12 mouse cellular contexts compared by ENCODE assay signal in the genomic region with DNA sequence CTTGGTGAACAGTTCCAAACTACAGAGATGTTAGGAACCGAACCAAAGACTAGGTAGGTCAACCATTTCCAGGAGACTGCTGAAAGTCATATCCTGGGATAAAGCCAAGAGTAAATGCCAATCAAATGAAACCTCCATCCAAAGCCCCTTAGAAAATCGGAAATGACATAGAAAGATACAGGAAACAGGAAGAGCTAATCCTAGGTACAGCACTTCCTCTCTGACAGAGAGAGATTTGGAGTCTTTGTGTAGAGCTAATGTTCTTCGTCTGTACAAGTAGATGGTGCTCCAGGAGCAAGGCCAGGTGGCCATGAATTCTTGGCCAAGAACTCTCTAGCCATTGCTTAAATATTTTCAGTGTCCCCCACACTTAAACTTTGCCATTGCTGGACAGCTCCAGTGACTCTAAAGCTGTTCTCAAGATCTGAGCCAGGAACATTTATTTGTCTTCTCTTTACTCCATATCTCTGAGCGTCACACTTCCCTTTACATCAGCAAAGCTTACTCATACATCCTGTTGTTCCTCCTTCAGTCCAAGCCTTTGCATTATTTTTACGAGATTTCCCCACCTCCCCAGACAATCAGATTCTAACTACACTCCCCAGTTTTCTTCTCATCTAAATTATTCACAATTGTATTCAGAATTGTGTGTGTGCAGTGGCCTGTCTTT.
A peak's percentile ranks its signal among the peaks of the same experiment; 100 is the strongest.
DNase-seq lines count a peak whose midpoint lies in the region; ATAC-seq and TF ChIP-seq lines count a peak whose summit lies in the region.
"Had no signal": no experiment of that assay in that cellular context is flagged by ENCODE, and none has a peak within 500 bp of the region (broad histone marks: within the 10 kb centered on the region; RNA-seq: fewer than 3 reads in every experiment).

No protein-coding gene starts in this region.

- no peak overlapping the region for H3K27ac ChIP-seq in liver, embryonic 16.5 days (ENCODE audit: low read length)
- H3K27ac ChIP-seq in liver, embryonic 11.5 days (ENCODE audit: low read depth, low read length), result no peak overlapping the region
- peak overlapping the region; percentile 97 for H3K27ac ChIP-seq in embryonic fibroblast, embryonic 13.5 days (ENCODE audit: insufficient read depth, low read length)
- H3K27ac ChIP-seq in stomach, postnatal 0 days (replicated peaks), result peak overlapping the region; percentile 24; the same call in 1 of the 2 replicates
- no peak overlapping the region for H3K27ac ChIP-seq in gastrocnemius, adult 2 months
- H3K27ac ChIP-seq: forebrain, embryonic 10.5 days had no signal

- H3K4me2 ChIP-seq in liver, embryonic 16.5 days (ENCODE audit: low read depth, low read length), result no peak overlapping the region
- no peak overlapping the region for H3K4me2 ChIP-seq in liver, embryonic 11.5 days
- no peak overlapping the region for H3K4me2 ChIP-seq in stomach, postnatal 0 days (replicated peaks; ENCODE audit: low read depth)

- no peaks in the 10 kb centered on the region for H3K27me3 ChIP-seq in liver, embryonic 16.5 days (ENCODE audit: control insufficient read depth, insufficient read depth, low read depth, low read length)
- no peaks in the 10 kb centered on the region for H3K27me3 ChIP-seq in liver, embryonic 11.5 days (replicated peaks; ENCODE audit: control insufficient read depth, insufficient read depth, low read length)
- no peaks in the 10 kb centered on the region for H3K27me3 ChIP-seq in stomach, postnatal 0 days (ENCODE audit: control insufficient read depth, insufficient read depth, low read length)

- no peaks in the 10 kb centered on the region for H3K36me3 ChIP-seq in liver, embryonic 16.5 days (ENCODE audit: control insufficient read depth, insufficient read depth)
- H3K36me3 ChIP-seq in liver, embryonic 11.5 days (ENCODE audit: control insufficient read depth, insufficient read depth, low read length), result no peaks in the 10 kb centered on the region
- H3K36me3 ChIP-seq in stomach, postnatal 0 days (ENCODE audit: control insufficient read depth, insufficient read depth, low read length), result no peaks in the 10 kb centered on the region
- H3K36me3 ChIP-seq: forebrain, embryonic 10.5 days had no signal

- H3K9me3 ChIP-seq in liver, embryonic 16.5 days (replicated peaks; ENCODE audit: control insufficient read depth, low read length), result no peaks in the 10 kb centered on the region
- no peaks in the 10 kb centered on the region for H3K9me3 ChIP-seq in liver, embryonic 11.5 days (ENCODE audit: control insufficient read depth, low read length)
- H3K9me3 ChIP-seq in stomach, postnatal 0 days (ENCODE audit: control insufficient read depth, low read length), result no peaks in the 10 kb centered on the region
- H3K9me3 ChIP-seq: forebrain, embryonic 10.5 days had no signal

- H3K4me3 ChIP-seq in liver, embryonic 16.5 days (ENCODE audit: low read depth, low read length), result no peak overlapping the region
- H3K4me3 ChIP-seq in liver, embryonic 11.5 days (ENCODE audit: low read depth, low read length), result no peak overlapping the region
- no peak overlapping the region for H3K4me3 ChIP-seq in embryonic fibroblast, embryonic 13.5 days (ENCODE audit: insufficient read depth, low read length)
- no peak overlapping the region for H3K4me3 ChIP-seq in stomach, postnatal 0 days (ENCODE audit: low read depth, low read length)
- no peak overlapping the region for H3K4me3 ChIP-seq in gastrocnemius, adult 2 months
- H3K4me3 ChIP-seq: forebrain, embryonic 10.5 days had no signal

- H3K4me1 ChIP-seq in liver, embryonic 16.5 days (ENCODE audit: control insufficient read depth, low read depth, low read length), result no peaks in the 10 kb centered on the region
- no peaks in the 10 kb centered on the region for H3K4me1 ChIP-seq in liver, embryonic 11.5 days (replicated peaks; ENCODE audit: control insufficient read depth, insufficient read depth, low read length)
- peaks cover 9% of the 10 kb centered on the region for H3K4me1 ChIP-seq in embryonic fibroblast, embryonic 13.5 days (ENCODE audit: control insufficient read depth, insufficient read depth, low read length)
- no peaks in the 10 kb centered on the region for H3K4me1 ChIP-seq in stomach, postnatal 0 days (replicated peaks; ENCODE audit: control insufficient read depth, insufficient read depth)
- H3K4me1 ChIP-seq: forebrain, embryonic 10.5 days had no signal

- ATAC-seq in liver, embryonic 16.5 days (ENCODE audit: low read depth), result peak; percentile 45; the same call in 1 of the 2 replicates
- ATAC-seq in liver, embryonic 11.5 days (replicated peaks; ENCODE audit: low FRiP score), result no peak
- no peak for ATAC-seq in stomach, postnatal 0 days (ENCODE audit: low FRiP score, low TSS enrichment)
- ATAC-seq in cerebellum, adult (ENCODE audit: insufficient number of reproducible peaks, low FRiP score, low TSS enrichment), result no peak
- ATAC-seq: activated CD4-positive, CD25-positive, alpha-beta regulatory T cell, adult 4 months; hindbrain, embryonic 16.5 days had no signal

- DNase-seq in liver, embryonic 11.5 days (ENCODE audit: low spot score), result no peak
- peak; percentile 14 to 18 for DNase-seq in heart, postnatal 10 days
- no peak for DNase-seq in stomach, postnatal 0 days (ENCODE audit: low spot score)
- no peak for DNase-seq in gastrocnemius, adult 2 months
- DNase-seq: gastrocnemius, postnatal 10 days; thymus, postnatal 14 days had no signal

- TF ChIP-seq CTCF in embryonic fibroblast, embryonic 13.5 days (IDR thresholded peaks at IDR 0.05; ENCODE audit: borderline replicate concordance, insufficient read depth, low read length), result no peak
- no peak for TF ChIP-seq CTCF in stomach, postnatal 0 days (IDR thresholded peaks at IDR 0.05; ENCODE audit: low read depth)
- TF ChIP-seq CTCF in gastrocnemius, adult 2 months (IDR thresholded peaks at IDR 0.05), result no peak

- TF ChIP-seq POLR2A in embryonic fibroblast, embryonic 13.5 days (IDR thresholded peaks at IDR 0.05; ENCODE audit: low read depth, low read length), result no peak

- no peak overlapping the region for H3K9ac ChIP-seq in liver, embryonic 16.5 days (ENCODE audit: low read depth, low read length)
- no peak overlapping the region for H3K9ac ChIP-seq in liver, embryonic 11.5 days (ENCODE audit: low read depth, low read length)
- H3K9ac ChIP-seq in stomach, postnatal 0 days (ENCODE audit: low read length), result no peak overlapping the region

- 26% methylated on average over 5 of the region's 5 CpGs for WGBS in liver, embryonic 16.5 days (ENCODE audit: insufficient replicate concordance)
- 53% methylated on average over 5 of the region's 5 CpGs for WGBS in liver, embryonic 11.5 days
- WGBS in stomach, postnatal 0 days, result 61% methylated on average over 5 of the region's 5 CpGs

- intact Hi-C loops in heart, postnatal 10 days (cut with DNase I), result loop anchor here (5.0 to 10.0 kb wide), 2 partner anchors 106 to 402 kb away; no protein-coding TSS in a partner anchor
- intact Hi-C loops in gastrocnemius, adult 2 months (cut with DNase I), result no loop called here

- TF ChIP-seq EP300 in stomach, postnatal 0 days (optimal IDR thresholded peaks at IDR 0.05), result no peak

Comparison
In these comparisons a context has a peak if more than half of its experiments do, and no peak if none do; other contexts are left out.
1. H3K27ac ChIP-seq: peak in embryonic fibroblast, embryonic 13.5 days (single experiment) and stomach, postnatal 0 days (single experiment); none in liver, embryonic 16.5 days (single experiment), liver, embryonic 11.5 days (single experiment) and gastrocnemius, adult 2 months (single experiment).
2. DNase-seq: peak in heart, postnatal 10 days (2 of 2); none in liver, embryonic 11.5 days (single experiment), stomach, postnatal 0 days (single experiment) and gastrocnemius, adult 2 months (single experiment).